Mouse (Mus musculus) hindbrain, embryonic 16.5 days (tissue): ENCODE measurements around the gene Arhgap15. TPM values are rescaled to one million over a fixed set of nuclear protein-coding genes. Genes with fewer than 3 reads are reported as not detected.

Source experiments
- ATAC-seq: fragments of 200-750 bp; cut with Nextera tagmentation; 2 replicates; pipeline ENCODE4 v1.8.0; 2017; ENCODE audit warnings: moderate TSS enrichment, moderate library complexity
- H3K27ac ChIP-seq: fragments of 300-500 bp; sonication (generic); 2 replicates; pipeline ENCODE4 v1.5.1; 2014; ENCODE audit warnings: low read depth, mild to moderate bottlenecking, control low read depth, low read length, moderate library complexity
- H3K27me3 ChIP-seq: fragments of 300-500 bp; sonication (generic); replicated peaks from 2 replicates; pipeline ENCODE4 v1.6.1; 2014; ENCODE audit warnings: low read length; ENCODE audit not compliant: control insufficient read depth, insufficient read depth
- H3K36me3 ChIP-seq: fragments of 300-500 bp; sonication (generic); 2 replicates; pipeline ENCODE4 v1.6.1; 2014; ENCODE audit warnings: mild to moderate bottlenecking, low read length, moderate library complexity, mixed read lengths; ENCODE audit not compliant: control insufficient read depth, insufficient read depth
- H3K4me1 ChIP-seq: fragments of 300-500 bp; sonication (generic); 2 replicates; pipeline ENCODE4 v1.6.1; 2014; ENCODE audit warnings: low read depth, low read length; ENCODE audit not compliant: control insufficient read depth, insufficient read depth
- H3K4me2 ChIP-seq: fragments of 300-500 bp; sonication (generic); 2 replicates; pipeline ENCODE4 v1.6.1; 2014; ENCODE audit warnings: mild to moderate bottlenecking, low read length, control low read depth, moderate library complexity
- H3K4me3 ChIP-seq: fragments of 300-500 bp; sonication (generic); 2 replicates; pipeline ENCODE4 v1.5.1; 2014; ENCODE audit warnings: mild to moderate bottlenecking, low read length, control low read depth, moderate library complexity
- H3K9ac ChIP-seq: fragments of 300-500 bp; sonication (generic); 2 replicates; pipeline ENCODE4 v1.6.1; 2014; ENCODE audit warnings: low read depth, mild to moderate bottlenecking, control low read depth, low read length, moderate library complexity
- H3K9me3 ChIP-seq: fragments of 300-500 bp; sonication (generic); 2 replicates; pipeline ENCODE4 v1.6.1; 2014; ENCODE audit warnings: mild to moderate bottlenecking, low read length, moderate library complexity; ENCODE audit not compliant: control insufficient read depth
- WGBS: fragments of 180-500 bp; shearing (Covaris S2); extraction: QIAGEN DNeasy Blood & Tissue Kit; methylation state at CpG from one replicate; pipeline ENCODE4 v1.1.7; 2014; 5-methylcytosine and 5-hydroxymethylcytosine counted together
- polyA plus RNA-seq: library from polyadenylated mRNA; unstranded; fragments of >200 nt; fragmentation: Nextera tagmentation; extraction: Ambion mirVana; gene quantifications from 2 replicates; pipeline ENCODE4 v1.2.1, GENCODE M21; 2015

Arhgap15 gene
- polyA plus RNA-seq, 1 experiment from 2014 or later: 3.0 TPM

DNA sequence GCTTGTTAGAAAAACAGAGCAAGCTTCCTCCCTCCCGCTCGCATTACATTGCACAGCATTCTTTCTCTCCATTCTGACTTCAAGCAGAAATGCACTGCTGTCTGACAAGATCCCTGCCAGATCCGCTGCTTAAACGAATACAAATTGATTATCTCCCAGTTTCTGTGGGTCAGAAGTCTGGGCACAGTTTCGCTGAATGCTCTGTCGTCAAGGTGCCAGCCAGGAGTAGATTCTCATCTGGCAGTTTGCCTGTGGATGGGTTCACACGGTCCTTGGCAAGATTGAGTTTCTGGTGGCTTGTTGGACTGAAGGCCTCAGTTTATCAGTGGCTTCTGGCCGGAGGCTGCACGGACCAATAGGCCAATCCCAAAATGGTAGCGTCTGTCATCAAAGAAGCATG lies 435.9 kb downstream of the Arhgap15 start:
- H3K36me3 ChIP-seq: no peaks in the 10 kb centered on the region
- no peak for ATAC-seq
- no peaks in the 10 kb centered on the region for H3K9me3 ChIP-seq
- WGBS: 72% methylated on average over 10 of the region's 10 CpGs
- H3K4me1 ChIP-seq: no peaks in the 10 kb centered on the region
- H3K27ac ChIP-seq: no peak overlapping the region
- H3K9ac ChIP-seq: no peak overlapping the region
- H3K4me3 ChIP-seq: no peak overlapping the region
- H3K27me3 ChIP-seq: no peaks in the 10 kb centered on the region
- no peak overlapping the region for H3K4me2 ChIP-seq

DNA sequence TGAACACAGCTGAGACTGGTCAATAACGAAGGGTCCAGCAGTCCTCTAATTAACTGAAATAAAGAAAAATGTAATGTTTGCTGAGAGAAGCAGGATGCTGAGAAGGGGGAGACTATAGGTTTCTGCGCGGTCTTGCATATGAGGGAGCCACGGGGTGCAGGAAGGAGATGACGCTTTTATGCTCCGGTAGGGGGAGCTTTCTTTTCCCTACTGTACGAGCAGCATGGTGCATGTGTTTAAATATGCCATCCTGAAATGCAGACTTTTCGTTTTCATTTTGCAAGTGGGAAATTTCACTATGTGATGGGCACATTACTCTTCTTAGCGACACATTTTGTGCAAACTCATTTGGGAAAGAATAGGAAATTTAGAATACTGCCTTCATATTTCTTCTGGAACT lies 442.1 kb downstream of the Arhgap15 start:
- H3K4me1 ChIP-seq: no peaks in the 10 kb centered on the region
- no peaks in the 10 kb centered on the region for H3K9me3 ChIP-seq
- no peak overlapping the region for H3K4me2 ChIP-seq
- no peak overlapping the region for H3K4me3 ChIP-seq
- no peak overlapping the region for H3K9ac ChIP-seq
- no peak overlapping the region for H3K27ac ChIP-seq
- no peak for ATAC-seq
- H3K36me3 ChIP-seq: no peaks in the 10 kb centered on the region
- H3K27me3 ChIP-seq: no peaks in the 10 kb centered on the region
- WGBS: 76% methylated on average over 9 of the region's 9 CpGs

DNA sequence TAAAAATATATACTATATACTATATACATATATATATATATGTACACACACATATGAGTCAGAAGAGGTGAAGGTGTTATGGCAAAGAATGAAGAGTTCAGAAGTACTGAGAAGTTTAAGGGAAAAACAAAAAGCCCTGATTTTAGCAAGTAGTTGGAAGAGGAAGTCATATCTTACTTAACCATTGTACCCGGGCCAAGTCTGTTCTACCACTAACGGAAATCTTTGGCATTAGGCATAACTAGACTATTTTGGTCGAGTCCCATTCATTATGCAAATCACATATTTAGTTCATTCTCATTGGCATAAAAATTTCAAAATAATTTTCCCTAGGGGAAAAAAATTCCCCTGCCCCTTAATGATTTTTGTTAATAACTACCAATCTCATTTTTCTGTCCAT lies 443.4 kb downstream of the Arhgap15 start:
- Histone ChIP-seq H3K4me3 (no peak overlapping the region), H3K4me1 (no peaks in the 10 kb centered on the region), H3K4me2 (no peak overlapping the region), H3K9ac (no peak overlapping the region), H3K9me3 (no peaks in the 10 kb centered on the region), H3K27ac (no peak overlapping the region), H3K27me3 (no peaks in the 10 kb centered on the region), H3K36me3 (no peaks in the 10 kb centered on the region)
- WGBS: 79% methylated on average over 3 of the region's 3 CpGs
- no peak for ATAC-seq

DNA sequence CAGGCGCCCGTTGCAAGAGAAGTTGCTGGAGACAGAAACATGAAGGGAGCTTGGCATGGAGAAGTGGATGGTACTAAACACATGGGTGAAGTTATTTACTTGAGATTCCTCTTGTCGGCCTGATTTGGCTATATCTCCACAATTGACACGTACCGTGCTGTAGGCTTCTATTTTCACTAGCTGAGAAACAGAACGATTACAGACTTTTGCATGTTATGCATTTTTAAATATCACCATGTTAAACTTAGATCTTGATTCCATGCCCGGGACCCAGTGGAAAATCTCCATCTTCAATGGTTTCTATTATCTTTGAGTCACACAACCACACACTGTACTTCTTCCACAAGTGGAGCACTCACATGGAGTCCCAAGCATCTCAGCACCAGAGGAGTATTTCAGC lies 466.9 kb downstream of the Arhgap15 start:
- H3K4me2 ChIP-seq: no peak overlapping the region
- H3K4me1 ChIP-seq: no peaks in the 10 kb centered on the region
- no peak overlapping the region for H3K9ac ChIP-seq
- H3K9me3 ChIP-seq: no peaks in the 10 kb centered on the region
- no peak overlapping the region for H3K4me3 ChIP-seq
- no peak overlapping the region for H3K27ac ChIP-seq
- ATAC-seq: no peak
- H3K36me3 ChIP-seq: no peaks in the 10 kb centered on the region
- WGBS: 92% methylated on average over 7 of the region's 7 CpGs
- H3K27me3 ChIP-seq: no peaks in the 10 kb centered on the region

DNA sequence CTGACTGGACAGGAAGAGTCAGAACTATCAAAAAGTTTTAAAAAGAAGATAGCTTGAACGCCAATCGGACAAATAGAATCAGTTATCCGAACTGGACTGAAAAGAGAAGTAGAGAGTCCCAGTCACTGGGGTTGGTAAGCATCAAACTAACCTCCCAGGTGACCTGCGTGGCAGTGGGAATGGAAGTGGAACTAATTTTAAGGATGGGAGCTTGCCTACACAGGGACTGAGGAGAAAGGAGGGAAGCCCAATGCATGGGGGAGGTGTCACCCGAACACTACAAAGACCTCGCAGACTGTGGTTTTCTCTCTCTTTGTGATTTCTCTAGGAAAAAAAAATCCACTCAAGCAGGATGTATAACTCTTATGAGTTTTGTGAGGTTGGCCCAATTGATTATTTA lies 469.2 kb downstream of the Arhgap15 start:
- 0 out of 2 replicates have a peak, but pooled peaks cover 2% of the 10 kb centered on the region for H3K4me1 ChIP-seq
- H3K9ac ChIP-seq: no peak overlapping the region
- ATAC-seq: no peak
- no peak overlapping the region for H3K27ac ChIP-seq
- 76% methylated on average over 6 of the region's 6 CpGs for WGBS
- no peaks in the 10 kb centered on the region for H3K27me3 ChIP-seq
- no peaks in the 10 kb centered on the region for H3K36me3 ChIP-seq
- H3K4me2 ChIP-seq: no peak overlapping the region
- H3K9me3 ChIP-seq: no peaks in the 10 kb centered on the region
- no peak overlapping the region for H3K4me3 ChIP-seq

DNA sequence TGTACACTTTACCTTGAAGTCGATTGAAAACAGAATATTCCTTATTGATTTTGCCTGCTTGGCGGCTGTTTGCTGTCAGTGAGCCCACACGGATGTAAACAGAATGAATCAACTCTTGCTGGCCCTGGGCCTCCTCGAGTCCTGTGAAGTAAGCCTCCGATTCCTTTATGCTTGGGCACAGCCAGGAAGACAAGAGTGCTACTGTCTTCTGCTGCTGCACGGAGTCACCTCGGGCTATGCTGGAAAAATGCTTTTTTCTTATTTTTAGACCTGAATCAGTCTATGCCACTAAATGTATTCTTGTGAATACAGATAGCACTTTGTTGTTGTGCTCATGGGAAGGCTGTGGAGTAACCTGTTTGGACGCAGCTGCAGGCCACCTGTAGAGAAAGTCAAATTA lies 469.7 kb downstream of the Arhgap15 start:
- no peaks in the 10 kb centered on the region for H3K27me3 ChIP-seq
- H3K36me3 ChIP-seq: no peaks in the 10 kb centered on the region
- ATAC-seq: peak; percentile 34; the same call in 1 of the 2 replicates
- no peak overlapping the region for H3K9ac ChIP-seq
- no peak overlapping the region for H3K4me3 ChIP-seq
- 0 out of 2 replicates have a peak, but pooled peaks cover 2% of the 10 kb centered on the region for H3K4me1 ChIP-seq
- H3K4me2 ChIP-seq: no peak overlapping the region
- WGBS: 16% methylated on average over 8 of the region's 8 CpGs
- H3K27ac ChIP-seq: no peak overlapping the region
- H3K9me3 ChIP-seq: no peaks in the 10 kb centered on the region

DNA sequence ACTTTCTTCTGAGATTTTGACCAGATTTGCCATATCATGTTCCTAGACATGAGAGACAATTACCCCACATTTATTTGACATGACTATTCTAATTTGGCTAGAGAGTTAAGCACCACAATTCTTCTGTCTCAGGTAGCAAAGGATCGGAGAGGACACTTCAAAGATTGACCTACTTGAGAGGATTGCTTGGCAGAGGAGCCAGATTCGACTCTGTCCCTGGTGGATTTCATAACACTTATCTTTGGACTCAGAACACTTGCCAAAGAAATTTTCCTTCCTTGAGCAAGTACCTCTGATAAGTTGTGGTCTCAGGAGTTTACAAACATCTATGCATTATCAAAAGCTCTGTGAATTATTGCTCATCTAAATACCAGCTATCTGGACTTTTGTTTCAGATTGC lies 473.1 kb downstream of the Arhgap15 start:
- ATAC-seq: no peak
- Histone ChIP-seq H3K27ac (no peak overlapping the region), H3K4me3 (no peak overlapping the region), H3K36me3 (no peaks in the 10 kb centered on the region), H3K9me3 (no peaks in the 10 kb centered on the region), H3K27me3 (no peaks in the 10 kb centered on the region), H3K4me2 (no peak overlapping the region), H3K4me1 (0 out of 2 replicates have a peak, but pooled peaks cover 2% of the 10 kb centered on the region), H3K9ac (no peak overlapping the region)
- 69% methylated on average over 2 of the region's 2 CpGs for WGBS

DNA sequence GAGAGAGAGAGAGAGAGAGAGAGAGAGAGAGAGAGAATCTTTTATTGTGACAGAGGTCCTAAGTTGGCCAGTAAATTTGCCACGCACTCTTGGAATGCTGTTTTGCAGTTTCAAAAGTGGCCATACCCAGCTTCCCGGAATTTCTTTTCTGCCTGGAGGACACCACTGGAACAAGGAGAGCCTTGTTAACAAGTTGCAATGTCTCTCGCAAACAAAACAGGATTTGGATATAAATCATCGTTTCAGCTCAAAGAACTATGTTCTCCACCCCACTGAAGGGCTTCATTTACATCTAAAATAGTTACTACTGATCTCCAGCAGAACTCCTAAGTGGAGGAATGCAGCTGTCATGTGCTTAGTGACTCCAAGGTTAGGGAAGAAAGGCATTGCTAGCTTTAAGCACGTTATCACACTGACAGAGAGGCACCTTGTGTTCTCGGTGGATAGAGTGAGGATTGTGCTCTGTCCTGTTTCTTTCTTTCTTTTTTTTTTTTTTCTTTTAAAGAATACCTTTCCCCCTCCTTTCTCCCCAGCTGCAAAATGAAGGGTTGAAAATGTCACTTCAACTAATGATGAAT lies 473.6 kb downstream of the Arhgap15 start:
- Histone ChIP-seq H3K27ac (no peak overlapping the region), H3K36me3 (no peaks in the 10 kb centered on the region), H3K27me3 (no peaks in the 10 kb centered on the region), H3K4me1 (0 out of 2 replicates have a peak, but pooled peaks cover 2% of the 10 kb centered on the region), H3K4me3 (no peak overlapping the region), H3K9ac (no peak overlapping the region), H3K4me2 (no peak overlapping the region), H3K9me3 (no peaks in the 10 kb centered on the region)
- no peak for ATAC-seq
- WGBS: 15% methylated on average over 6 of the region's 6 CpGs

DNA sequence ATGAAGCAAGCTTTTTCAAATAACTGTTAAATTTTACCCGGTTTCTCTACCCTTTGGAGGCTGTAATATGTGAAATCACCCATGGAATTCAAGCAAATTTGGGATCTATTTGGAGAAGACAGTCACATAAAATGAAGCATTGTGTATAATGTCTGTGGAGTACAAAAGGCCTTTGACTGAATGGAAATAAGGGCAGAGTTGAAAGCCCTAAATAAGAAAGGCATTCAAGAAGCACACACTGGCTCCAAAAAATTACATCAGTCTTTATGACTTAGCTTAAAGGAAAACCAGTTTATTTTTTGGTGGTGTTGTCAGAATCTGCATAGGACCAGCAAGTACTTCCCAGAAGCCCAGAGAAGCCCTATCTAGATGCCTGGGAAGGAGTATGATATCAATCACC lies 486.2 kb downstream of the Arhgap15 start:
- ATAC-seq: no peak
- no peaks in the 10 kb centered on the region for H3K27me3 ChIP-seq
- WGBS: 35% methylated on average over 1 of the region's 1 CpGs
- H3K36me3 ChIP-seq: no peaks in the 10 kb centered on the region
- H3K4me1 ChIP-seq: no peaks in the 10 kb centered on the region
- no peak overlapping the region for H3K4me2 ChIP-seq
- H3K9ac ChIP-seq: no peak overlapping the region
- no peak overlapping the region for H3K27ac ChIP-seq
- no peaks in the 10 kb centered on the region for H3K9me3 ChIP-seq
- H3K4me3 ChIP-seq: no peak overlapping the region
